Mouse (Mus musculus) small intestine, adult 2 months (tissue): ENCODE data around the gene Cmah.

ENCODE experiments used
- CTCF ChIP-seq: fragments of 200-500 bp; IDR thresholded peaks from 2 replicates; pipeline ENCODE4 v1.5.1; 2012; ENCODE audit warnings: low read depth, mild to moderate bottlenecking, control low read depth, inconsistent platforms, low read length, moderate library complexity, mixed read lengths; ENCODE audit not compliant: insufficient replicate concordance, insufficient read length; ENCODE audit errors: extremely low read depth
- POLR2A ChIP-seq: fragments of 200-500 bp; IDR thresholded peaks from 2 replicates; pipeline ENCODE4 v1.6.1; 2012; ENCODE audit warnings: low read depth, mild to moderate bottlenecking, control low read depth, inconsistent platforms, low read length, moderate library complexity

- no peak for TF ChIP-seq POLR2A
- no peak for TF ChIP-seq CTCF
These were observed 199.7 kb downstream of the Cmah start for GRCm38 (mm10) chr13:24526916-24527315.
